Mouse (Mus musculus): ENCODE results near the gene Hcn2. TPM values are rescaled to one million over a fixed set of nuclear protein-coding genes. Genes with fewer than 3 reads are reported as not detected.

Hcn2 gene
- total and polyA plus RNA-seq, 3 experiments, result 0.21 to 2.2 (median 0.44) TPM

DNA sequence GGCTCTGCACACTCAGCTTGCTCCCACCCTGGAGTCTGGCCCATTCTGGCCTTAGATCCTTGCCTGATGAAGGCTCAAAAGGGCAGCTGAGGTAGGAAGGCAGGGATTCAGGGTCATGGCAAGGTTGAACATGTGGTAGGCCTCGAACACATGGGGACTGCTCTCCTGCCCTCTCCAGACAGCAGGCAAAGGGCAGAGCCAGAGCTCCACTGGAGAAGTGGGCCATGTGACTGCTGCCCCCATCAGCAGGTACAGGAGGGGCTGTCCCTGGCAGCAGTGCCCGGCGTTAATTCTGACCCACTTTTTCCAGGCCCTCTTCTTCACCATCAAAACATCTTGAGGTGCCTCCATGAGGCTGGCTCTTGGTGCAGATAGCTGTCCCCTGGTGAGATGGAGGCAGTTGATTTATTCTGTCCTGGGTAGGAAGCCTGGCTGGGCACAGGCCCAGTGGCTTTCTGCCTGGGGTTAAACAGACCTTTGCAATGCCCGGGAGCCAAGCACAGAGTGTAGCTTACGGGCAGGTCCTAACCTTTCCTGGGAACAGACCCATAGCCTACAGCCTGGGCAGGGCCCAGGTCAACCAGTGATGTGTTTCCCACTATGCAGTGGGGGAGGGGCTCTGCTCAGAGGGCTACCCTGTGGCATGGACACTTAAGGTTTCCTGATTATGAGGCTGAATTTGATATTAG lies 9.9 kb upstream of the Hcn2 start:
- Histone ChIP-seq H3K9me3 (replicated peaks; ENCODE audit: low read length) (no peaks in the 10 kb centered on the region), H3K4me3 (replicated peaks in 1 of 3; ENCODE audit: low read depth in 2 of 3, low read length in 2 of 3, poor library complexity in 1 of 3) (peak overlapping the region in 2 of 3 experiments; percentile 87 to 94), H3K36me3 (replicated peaks in 1 of 2; ENCODE audit: control insufficient read depth in 1 of 2, insufficient read depth in 1 of 2, low read length in 1 of 2) (peaks cover 34 to 59% of the 10 kb centered on the region in 2 experiments), H3K4me2 (ENCODE audit: insufficient read depth, low read depth, poor library complexity, severe bottlenecking) (peak overlapping the region; percentile 64), H3K4me1 (ENCODE audit: control insufficient read depth in 1 of 2, insufficient read depth in 2 of 2) (peaks cover 21 to 33% of the 10 kb centered on the region in 2 experiments), H3K79me2 (replicated peaks; ENCODE audit: control insufficient read depth, extremely low read depth, insufficient read depth, poor library complexity, severe bottlenecking) (peaks cover 46% of the 10 kb centered on the region), H3K9ac (ENCODE audit: insufficient read depth, low read depth) (peak overlapping the region; percentile 95), H3K27ac (ENCODE audit: insufficient read depth, low read depth) (peak overlapping the region; percentile 12; the same call in 1 of the 2 replicates), H3K27me3 (replicated peaks) (no peaks in the 10 kb centered on the region)
- DNase-seq (ENCODE audit: extremely low read depth), result no peak
- in situ Hi-C loops (cut with MboI; ENCODE audit: low pct_ligation_motif_present, low pct_unique_long_range_greater_than_20kb, low sequenced_read_pairs), result no loop called here
- TF ChIP-seq POLR2A (IDR thresholded peaks at IDR 0.05; ENCODE audit: low read depth, low read length) (0 out of 2 replicates have a peak, but pooled peaks have one; percentile 9), ETS1 (conservative IDR thresholded peaks at IDR 0.05; ENCODE audit: low read depth, low read length) (0 out of 2 replicates have a peak, but pooled peaks have one; percentile 15), MXI1 (IDR thresholded peaks at IDR 0.05; ENCODE audit: low read depth, low read length) (no peak), NELFE (IDR thresholded peaks at IDR 0.05; ENCODE audit: low read depth, low read length) (no peak), ELF1 (IDR thresholded peaks at IDR 0.05; ENCODE audit: low read depth, low read length) (no peak), CHD2 (IDR thresholded peaks at IDR 0.05; ENCODE audit: low read length) (no peak), MEF2A (IDR thresholded peaks at IDR 0.05; ENCODE audit: borderline replicate concordance, low read depth, low read length) (no peak), SMC3 (IDR thresholded peaks at IDR 0.05; ENCODE audit: low read depth, low read length) (no peak), MAX (IDR thresholded peaks at IDR 0.05; ENCODE audit: low read length) (peak; percentile 72), JUN (IDR thresholded peaks at IDR 0.05; ENCODE audit: insufficient read depth, low read depth, low read length) (peak; percentile 11; the same call in 1 of the 2 replicates), UBTF (IDR thresholded peaks at IDR 0.05; ENCODE audit: low read depth, low read length) (no peak), ZC3H11A (IDR thresholded peaks at IDR 0.05; ENCODE audit: low read depth, low read length) (no peak), GABPA (IDR thresholded peaks at IDR 0.05; ENCODE audit: insufficient replicate concordance, low read depth, low read length) (no peak), USF2 (conservative IDR thresholded peaks at IDR 0.05; ENCODE audit: low read depth, low read length) (no peak; the same call in 1 of the 2 replicates), MYC (IDR thresholded peaks at IDR 0.05; ENCODE audit: low read depth, low read length) (no peak), USF1 (IDR thresholded peaks at IDR 0.05; ENCODE audit: low read depth, low read length) (peak; percentile 51), CTCF (conservative IDR thresholded peaks at IDR 0.05 in 1 of 2, IDR thresholded peaks at IDR 0.05 in 1 of 2; ENCODE audit: low read depth in 2 of 2, low read length in 2 of 2) (no peak)
- dilution Hi-C loops (cut with MboI; ENCODE audit: extremely low pct_ligation_motif_present, extremely low pct_unique_long_range_greater_than_20kb, low sequenced_read_pairs), result no loop called here

DNA sequence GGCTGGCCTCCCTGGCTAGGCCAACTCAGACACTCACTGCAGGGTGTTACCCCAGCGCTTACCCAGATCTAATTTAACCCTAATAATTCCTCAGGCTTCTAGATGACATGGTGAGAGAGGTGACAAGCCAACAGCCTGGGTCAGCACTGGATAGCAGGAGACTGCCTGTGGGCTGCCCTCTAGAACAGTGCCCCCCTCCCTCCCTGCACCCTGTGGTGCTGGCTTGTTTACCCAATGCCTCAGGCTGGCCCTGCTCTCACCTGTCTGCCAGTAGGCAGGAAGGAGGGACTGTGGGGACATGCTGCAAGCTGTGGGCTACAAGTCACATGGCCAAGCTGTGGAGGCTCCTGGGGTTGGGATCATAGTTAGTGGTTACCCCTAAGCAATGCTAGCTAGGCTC lies 9.3 kb upstream of the Hcn2 start:
- Histone ChIP-seq H3K4me2 (ENCODE audit: insufficient read depth, low read depth, poor library complexity, severe bottlenecking) (no peak overlapping the region), H3K27me3 (replicated peaks) (no peaks in the 10 kb centered on the region), H3K27ac (ENCODE audit: insufficient read depth, low read depth) (no peak overlapping the region), H3K9ac (ENCODE audit: insufficient read depth, low read depth) (no peak overlapping the region), H3K79me2 (replicated peaks; ENCODE audit: control insufficient read depth, extremely low read depth, insufficient read depth, poor library complexity, severe bottlenecking) (peaks cover 46% of the 10 kb centered on the region), H3K4me1 (ENCODE audit: control insufficient read depth in 1 of 2, insufficient read depth in 2 of 2) (peaks cover 21 to 33% of the 10 kb centered on the region in 2 experiments), H3K9me3 (replicated peaks; ENCODE audit: low read length) (no peaks in the 10 kb centered on the region), H3K36me3 (replicated peaks in 1 of 2; ENCODE audit: control insufficient read depth in 1 of 2, insufficient read depth in 1 of 2, low read length in 1 of 2) (peaks cover 39 to 65% of the 10 kb centered on the region in 2 experiments), H3K4me3 (replicated peaks in 1 of 3; ENCODE audit: low read depth in 2 of 3, low read length in 2 of 3, poor library complexity in 1 of 3) (no peak overlapping the region)
- in situ Hi-C loops (cut with MboI; ENCODE audit: low pct_ligation_motif_present, low pct_unique_long_range_greater_than_20kb, low sequenced_read_pairs), result no loop called here
- dilution Hi-C loops (cut with MboI; ENCODE audit: extremely low pct_ligation_motif_present, extremely low pct_unique_long_range_greater_than_20kb, low sequenced_read_pairs), result no loop called here
- TF ChIP-seq BHLHE40 (IDR thresholded peaks at IDR 0.05; ENCODE audit: low read depth, low read length), result no peak
- no peak for TF ChIP-seq MAX (IDR thresholded peaks at IDR 0.05; ENCODE audit: low read length)
- TF ChIP-seq PAX5 (IDR thresholded peaks at IDR 0.05; ENCODE audit: low read length), result no peak
- no peak for TF ChIP-seq ZKSCAN1 (IDR thresholded peaks at IDR 0.05; ENCODE audit: borderline replicate concordance, low read depth, low read length)
- TF ChIP-seq KAT2A (IDR thresholded peaks at IDR 0.05; ENCODE audit: insufficient replicate concordance, low read length), result no peak
- TF ChIP-seq MYC (IDR thresholded peaks at IDR 0.05; ENCODE audit: low read depth, low read length), result no peak
- no peak for TF ChIP-seq MXI1 (IDR thresholded peaks at IDR 0.05; ENCODE audit: low read depth, low read length)
- no peak for TF ChIP-seq IRF4 (IDR thresholded peaks at IDR 0.05; ENCODE audit: low read depth, low read length)
- no peak for TF ChIP-seq ZNF384 (IDR thresholded peaks at IDR 0.05; ENCODE audit: low read depth, low read length)
- no peak for TF ChIP-seq CTCF (conservative IDR thresholded peaks at IDR 0.05 in 1 of 2, IDR thresholded peaks at IDR 0.05 in 1 of 2; ENCODE audit: low read depth in 2 of 2, low read length in 2 of 2)
- TF ChIP-seq MEF2A (IDR thresholded peaks at IDR 0.05; ENCODE audit: borderline replicate concordance, low read depth, low read length), result no peak
- no peak for TF ChIP-seq MAZ (IDR thresholded peaks at IDR 0.05; ENCODE audit: low read depth, low read length)
- no peak for TF ChIP-seq USF2 (conservative IDR thresholded peaks at IDR 0.05; ENCODE audit: low read depth, low read length)
- no peak for TF ChIP-seq NELFE (IDR thresholded peaks at IDR 0.05; ENCODE audit: low read depth, low read length)
- DNase-seq (ENCODE audit: extremely low read depth), result no peak

Data from CH12.LX (cell line).